Mouse (Mus musculus): ENCODE results near the gene Hk2. TPM values are rescaled to one million over a fixed set of nuclear protein-coding genes. Genes with fewer than 3 reads are reported as not detected.

Hk2 gene
- polyA plus RNA-seq, 1 experiment, result 83.0 TPM

GRCm38 (mm10) chr6:82769704-82770103 is 4.5 kb downstream of the Hk2 start:
- H3K27me3 ChIP-seq (ENCODE audit: control insufficient read depth, insufficient read depth, low read length, poor library complexity, severe bottlenecking), result no peaks in the 10 kb centered on the region
- TF ChIP-seq CTCF (IDR thresholded peaks at IDR 0.05; ENCODE audit: low read depth, low read length), result no peak
- TF ChIP-seq POLR2A (IDR thresholded peaks at IDR 0.05; ENCODE audit: insufficient read depth, low read length), result no peak
- TF ChIP-seq EP300 (IDR thresholded peaks at IDR 0.05; ENCODE audit: insufficient read depth, low read depth, low read length), result no peak
- no peak overlapping the region for H3K4me3 ChIP-seq (ENCODE audit: low read depth, low read length)
- no peaks in the 10 kb centered on the region for H3K9me3 ChIP-seq (replicated peaks; ENCODE audit: control insufficient read depth, insufficient read depth, low read length, poor library complexity, severe bottlenecking)
- H3K4me1 ChIP-seq (ENCODE audit: control insufficient read depth, insufficient read depth, low read length), result peaks cover 10% of the 10 kb centered on the region
- H3K27ac ChIP-seq (ENCODE audit: insufficient read depth, low read length), result no peak overlapping the region
- H3K9ac ChIP-seq (ENCODE audit: low read depth, poor library complexity, severe bottlenecking), result peak overlapping the region; percentile 1; the same call in 1 of the 2 replicates
- H3K36me3 ChIP-seq (ENCODE audit: control insufficient read depth, insufficient read depth, low read length, poor library complexity, severe bottlenecking), result peaks cover 8% of the 10 kb centered on the region; the same call in 1 of the 2 replicates

GRCm38 (mm10) chr6:82767734-82768586 is 6.3 kb downstream of the Hk2 start:
- Histone ChIP-seq H3K4me3 (ENCODE audit: low read depth, low read length) (no peak overlapping the region), H3K9ac (ENCODE audit: low read depth, poor library complexity, severe bottlenecking) (no peak overlapping the region), H3K27me3 (ENCODE audit: control insufficient read depth, insufficient read depth, low read length, poor library complexity, severe bottlenecking) (no peaks in the 10 kb centered on the region), H3K27ac (ENCODE audit: insufficient read depth, low read length) (no peak overlapping the region), H3K36me3 (ENCODE audit: control insufficient read depth, insufficient read depth, low read length, poor library complexity, severe bottlenecking) (peaks cover 11% of the 10 kb centered on the region), H3K9me3 (replicated peaks; ENCODE audit: control insufficient read depth, insufficient read depth, low read length, poor library complexity, severe bottlenecking) (no peaks in the 10 kb centered on the region), H3K4me1 (ENCODE audit: control insufficient read depth, insufficient read depth, low read length) (peaks cover 12% of the 10 kb centered on the region)
- TF ChIP-seq EP300 (IDR thresholded peaks at IDR 0.05; ENCODE audit: insufficient read depth, low read depth, low read length), result no peak
- no peak for TF ChIP-seq POLR2A (IDR thresholded peaks at IDR 0.05; ENCODE audit: insufficient read depth, low read length)
- no peak for TF ChIP-seq CTCF (IDR thresholded peaks at IDR 0.05; ENCODE audit: low read depth, low read length)

- peaks cover 17% of the 10 kb centered on the region for H3K4me1 ChIP-seq (ENCODE audit: control insufficient read depth, insufficient read depth, low read length)
- no peaks in the 10 kb centered on the region for H3K9me3 ChIP-seq (replicated peaks; ENCODE audit: control insufficient read depth, insufficient read depth, low read length, poor library complexity, severe bottlenecking)
Observed at GRCm38 (mm10) chr6:82766636-82767035, 7.6 kb downstream of the Hk2 start.

GRCm38 (mm10) chr6:82765261-82765660 is 9.0 kb downstream of the Hk2 start:
- no peaks in the 10 kb centered on the region for H3K27me3 ChIP-seq (ENCODE audit: control insufficient read depth, insufficient read depth, low read length, poor library complexity, severe bottlenecking)
- TF ChIP-seq EP300 (IDR thresholded peaks at IDR 0.05; ENCODE audit: insufficient read depth, low read depth, low read length) (no peak), CTCF (IDR thresholded peaks at IDR 0.05; ENCODE audit: low read depth, low read length) (no peak)
- peaks cover 11% of the 10 kb centered on the region for H3K36me3 ChIP-seq (ENCODE audit: control insufficient read depth, insufficient read depth, low read length, poor library complexity, severe bottlenecking)
- H3K9me3 ChIP-seq (replicated peaks; ENCODE audit: control insufficient read depth, insufficient read depth, low read length, poor library complexity, severe bottlenecking), result no peaks in the 10 kb centered on the region
- H3K4me3 ChIP-seq (ENCODE audit: low read depth, low read length), result no peak overlapping the region
- no peak overlapping the region for H3K9ac ChIP-seq (ENCODE audit: low read depth, poor library complexity, severe bottlenecking)
- H3K27ac ChIP-seq (ENCODE audit: insufficient read depth, low read length), result no peak overlapping the region
- peaks cover 19% of the 10 kb centered on the region for H3K4me1 ChIP-seq (ENCODE audit: control insufficient read depth, insufficient read depth, low read length)

More at GRCm38 (mm10) chr6:82766636-82767035, 7.6 kb downstream of the Hk2 start:
- Histone ChIP-seq H3K9ac (ENCODE audit: low read depth, poor library complexity, severe bottlenecking) (no peak overlapping the region), H3K27me3 (ENCODE audit: control insufficient read depth, insufficient read depth, low read length, poor library complexity, severe bottlenecking) (no peaks in the 10 kb centered on the region), H3K27ac (ENCODE audit: insufficient read depth, low read length) (no peak overlapping the region), H3K4me3 (ENCODE audit: low read depth, low read length) (no peak overlapping the region), H3K36me3 (ENCODE audit: control insufficient read depth, insufficient read depth, low read length, poor library complexity, severe bottlenecking) (peaks cover 11% of the 10 kb centered on the region)
- no peak for TF ChIP-seq POLR2A (IDR thresholded peaks at IDR 0.05; ENCODE audit: insufficient read depth, low read length)
- TF ChIP-seq EP300 (IDR thresholded peaks at IDR 0.05; ENCODE audit: insufficient read depth, low read depth, low read length), result no peak
- TF ChIP-seq CTCF (IDR thresholded peaks at IDR 0.05; ENCODE audit: low read depth, low read length), result no peak

GRCm38 (mm10) chr6:82763871-82764503 is 10.3 kb downstream of the Hk2 start:
- Histone ChIP-seq H3K36me3 (ENCODE audit: control insufficient read depth, insufficient read depth, low read length, poor library complexity, severe bottlenecking) (peaks cover 18% of the 10 kb centered on the region), H3K9ac (ENCODE audit: low read depth, poor library complexity, severe bottlenecking) (peak overlapping the region; percentile 39; the same call in 1 of the 2 replicates), H3K27ac (ENCODE audit: insufficient read depth, low read length) (peak overlapping the region; percentile 63), H3K27me3 (ENCODE audit: control insufficient read depth, insufficient read depth, low read length, poor library complexity, severe bottlenecking) (no peaks in the 10 kb centered on the region), H3K4me1 (ENCODE audit: control insufficient read depth, insufficient read depth, low read length) (peaks cover 22% of the 10 kb centered on the region), H3K9me3 (replicated peaks; ENCODE audit: control insufficient read depth, insufficient read depth, low read length, poor library complexity, severe bottlenecking) (no peaks in the 10 kb centered on the region), H3K4me3 (ENCODE audit: low read depth, low read length) (no peak overlapping the region)
- TF ChIP-seq EP300 (IDR thresholded peaks at IDR 0.05; ENCODE audit: insufficient read depth, low read depth, low read length) (0 out of 2 replicates have a peak, but pooled peaks have one; percentile 35), CTCF (IDR thresholded peaks at IDR 0.05; ENCODE audit: low read depth, low read length) (no peak)

- peaks cover 24% of the 10 kb centered on the region for H3K36me3 ChIP-seq (ENCODE audit: control insufficient read depth, insufficient read depth, low read length, poor library complexity, severe bottlenecking)
- no peak overlapping the region for H3K9ac ChIP-seq (ENCODE audit: low read depth, poor library complexity, severe bottlenecking)
- TF ChIP-seq CTCF (IDR thresholded peaks at IDR 0.05; ENCODE audit: low read depth, low read length), result no peak
- TF ChIP-seq POLR2A (IDR thresholded peaks at IDR 0.05; ENCODE audit: insufficient read depth, low read length), result no peak
- TF ChIP-seq EP300 (IDR thresholded peaks at IDR 0.05; ENCODE audit: insufficient read depth, low read depth, low read length), result no peak
- H3K27ac ChIP-seq (ENCODE audit: insufficient read depth, low read length), result peak overlapping the region; percentile 40; the same call in 1 of the 2 replicates
- no peaks in the 10 kb centered on the region for H3K9me3 ChIP-seq (replicated peaks; ENCODE audit: control insufficient read depth, insufficient read depth, low read length, poor library complexity, severe bottlenecking)
- peaks cover 26% of the 10 kb centered on the region for H3K4me1 ChIP-seq (ENCODE audit: control insufficient read depth, insufficient read depth, low read length)
- H3K27me3 ChIP-seq (ENCODE audit: control insufficient read depth, insufficient read depth, low read length, poor library complexity, severe bottlenecking), result no peaks in the 10 kb centered on the region
- H3K4me3 ChIP-seq (ENCODE audit: low read depth, low read length), result no peak overlapping the region
Observed at GRCm38 (mm10) chr6:82762728-82763127, 11.5 kb downstream of the Hk2 start.

Data from ES-Bruce4 (cell line).